Mouse (Mus musculus) adrenal gland (tissue): Measurements from ENCODE around the gene Itprid2.

Experiments
- intact Hi-C: fragments of 180-260 bp; cut with DNase I; formaldehyde crosslinking; loops from one replicate; pipeline ENCODE4 v1.15.1; 2025

Itprid2 gene

DNA sequence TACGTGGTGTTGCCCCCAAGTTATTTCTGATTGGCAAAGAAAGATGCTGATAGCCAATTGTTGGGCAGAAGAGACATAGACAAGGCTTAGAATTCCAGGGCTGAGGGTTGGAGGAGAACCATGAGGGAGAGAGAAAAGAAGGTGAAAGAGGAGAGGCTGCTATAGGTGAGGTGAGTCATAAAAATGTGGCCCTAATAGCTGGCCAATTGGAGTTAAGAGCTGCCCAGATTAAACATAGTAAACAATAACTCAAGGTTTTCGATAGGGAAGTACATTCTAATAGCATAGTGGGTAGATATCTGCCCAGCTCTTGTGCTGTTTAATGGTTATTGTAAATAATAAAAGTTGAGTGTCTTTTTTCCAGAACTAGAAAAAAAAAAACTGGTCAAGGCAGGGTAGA is 69.6 kb downstream of the Itprid2 start:
- intact Hi-C loops: no loop called here

DNA sequence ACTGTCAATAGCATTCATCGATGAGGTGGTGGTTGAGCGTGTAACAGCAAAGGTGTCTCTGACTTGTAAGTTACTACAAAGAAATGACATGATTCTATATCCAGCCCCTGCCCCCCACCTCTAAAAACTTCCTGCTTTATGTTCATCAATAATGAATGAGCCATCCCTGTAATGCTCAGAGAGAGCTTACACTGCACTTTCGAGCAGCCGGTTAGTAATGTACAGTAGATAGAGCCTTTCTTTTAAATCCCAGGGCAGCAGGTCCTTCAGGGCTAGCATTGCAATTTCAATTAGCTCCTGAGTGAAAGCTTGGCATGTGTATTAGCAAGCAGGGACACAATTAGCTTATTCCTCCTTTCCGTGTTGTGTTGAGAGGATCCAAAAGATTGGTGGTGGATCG is 72.4 kb downstream of the Itprid2 start, which contains the start of gene Ppp1r1c:
Gene Ppp1r1c, plus strand, starts transcription at position 206 of the 400 bp plus-strand sequence.
- intact Hi-C loops: no loop called here

- intact Hi-C loops: no loop called here
Measured at GRCm38 (mm10) chr2:79713662-79714091, 78.5 kb downstream of the Itprid2 start.

GRCm38 (mm10) chr2:79714745-79715144 is 79.6 kb downstream of the Itprid2 start:
- intact Hi-C loops: no loop called here

- intact Hi-C loops: no loop called here
Measured at GRCm38 (mm10) chr2:79715925-79716324, 80.8 kb downstream of the Itprid2 start.

DNA sequence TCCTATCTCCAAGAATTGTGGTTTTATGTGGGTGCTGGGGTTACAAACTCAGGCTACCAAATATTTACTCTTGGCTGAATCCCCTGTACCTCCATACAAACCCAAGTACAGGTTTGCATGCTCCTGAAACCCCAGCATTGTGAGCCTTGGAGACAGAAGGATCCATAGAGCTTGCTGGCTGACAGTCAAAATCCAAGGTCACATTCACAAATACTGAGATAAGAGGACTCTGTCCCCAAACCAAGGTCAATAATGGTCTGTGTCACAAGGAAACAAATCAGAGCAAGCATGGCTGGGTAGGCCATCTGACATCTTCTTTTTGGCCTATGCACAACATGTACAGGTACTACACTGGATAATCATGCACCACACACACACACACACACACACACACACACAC is 82.7 kb downstream of the Itprid2 start:
- intact Hi-C loops: no loop called here

GRCm38 (mm10) chr2:79722415-79722814 is 87.3 kb downstream of the Itprid2 start:
- intact Hi-C loops: no loop called here
